Mouse (Mus musculus) neural tube, embryonic 11.5 days (tissue): ENCODE measurements at regions not wholly inside any gene's neighbourhood (a gene's known extent, or its start where the extent isn't known, plus 50 kb on each side); places are given as distances from the start of the nearest gene placed in this dataset.

ENCODE experiments used
- ATAC-seq: fragments of 200-750 bp; cut with Nextera tagmentation; 2 replicates; pipeline ENCODE4 v1.8.0; 2017; ENCODE audit warnings: moderate number of reproducible peaks, mild to moderate bottlenecking, moderate TSS enrichment, moderate library complexity; ENCODE audit not compliant: insufficient read depth, low FRiP score, low TSS enrichment
- DNase-seq: peaks from one replicate; pipeline ENCODE4 v3.0.0-alpha.2; 2015; ENCODE audit warnings: low spot score
- H3K27ac ChIP-seq: fragments of 300-500 bp; sonication (generic); 2 replicates; pipeline ENCODE4 v1.5.1; 2014; ENCODE audit warnings: low read depth, mild to moderate bottlenecking, low read length
- H3K27me3 ChIP-seq: fragments of 300-500 bp; sonication (generic); 2 replicates; pipeline ENCODE4 v1.6.1; 2014; ENCODE audit warnings: mild to moderate bottlenecking, low read length, mixed read lengths; ENCODE audit not compliant: control insufficient read depth, insufficient read depth
- H3K36me3 ChIP-seq: fragments of 300-500 bp; sonication (generic); 2 replicates; pipeline ENCODE4 v1.6.1; 2014; ENCODE audit warnings: mild to moderate bottlenecking, low read length, moderate library complexity, mixed read lengths; ENCODE audit not compliant: control insufficient read depth, insufficient read depth
- H3K4me1 ChIP-seq: fragments of 300-500 bp; sonication (generic); 2 replicates; pipeline ENCODE4 v1.6.1; 2014; ENCODE audit warnings: low read length, mixed read lengths; ENCODE audit not compliant: control insufficient read depth, insufficient read depth
- H3K4me2 ChIP-seq: fragments of 300-500 bp; sonication (generic); 2 replicates; pipeline ENCODE4 v1.6.1; 2014; ENCODE audit warnings: low read depth, mild to moderate bottlenecking, moderate library complexity
- H3K4me3 ChIP-seq: fragments of 300-500 bp; sonication (generic); 2 replicates; pipeline ENCODE4 v1.5.1; 2014; ENCODE audit warnings: low read depth, low read length
- H3K9ac ChIP-seq: fragments of 300-500 bp; sonication (generic); 2 replicates; pipeline ENCODE4 v1.6.1; 2014; ENCODE audit warnings: mild to moderate bottlenecking, low read length
- H3K9me3 ChIP-seq: fragments of 300-500 bp; sonication (generic); 2 replicates; pipeline ENCODE4 v1.6.1; 2016; ENCODE audit warnings: low read length; ENCODE audit not compliant: control insufficient read depth
- WGBS: fragments of 180-500 bp; shearing (Covaris S2); extraction: QIAGEN DNeasy Blood & Tissue Kit; methylation state at CpG from one replicate; pipeline ENCODE4 v1.1.7; 2014; 5-methylcytosine and 5-hydroxymethylcytosine counted together

DNA sequence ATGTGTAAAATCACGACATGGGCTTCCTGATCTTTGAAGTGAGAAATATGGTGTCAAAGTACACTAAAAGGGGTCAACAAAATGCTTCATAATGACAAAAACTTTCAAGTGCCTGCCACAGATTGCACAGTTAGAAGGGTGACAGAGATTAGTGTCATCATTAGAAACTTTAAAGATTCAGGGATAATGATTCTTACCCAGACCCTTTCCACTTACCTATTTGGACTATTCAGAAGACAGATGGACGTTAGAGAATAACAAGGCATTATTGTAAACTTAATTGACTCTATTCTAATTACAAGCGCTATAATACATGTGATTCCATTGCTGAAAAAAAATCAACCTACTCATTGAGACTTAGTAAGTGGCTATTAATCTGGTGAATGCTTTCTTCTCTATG lies 162.6 kb upstream of the Pcdh20 start:
- ATAC-seq = 0 out of 2 replicates have a peak, but pooled peaks have one; percentile 24
- no peak overlapping the region for H3K4me2 ChIP-seq
- WGBS = 54% methylated on average over 3 of the region's 3 CpGs
- H3K4me1 ChIP-seq = no peaks in the 10 kb centered on the region
- no peaks in the 10 kb centered on the region for H3K36me3 ChIP-seq
- no peak overlapping the region for H3K4me3 ChIP-seq
- no peak for DNase-seq
- H3K27me3 ChIP-seq = no peaks in the 10 kb centered on the region
- no peak overlapping the region for H3K9ac ChIP-seq
- no peak overlapping the region for H3K27ac ChIP-seq
- no peaks in the 10 kb centered on the region for H3K9me3 ChIP-seq

DNA sequence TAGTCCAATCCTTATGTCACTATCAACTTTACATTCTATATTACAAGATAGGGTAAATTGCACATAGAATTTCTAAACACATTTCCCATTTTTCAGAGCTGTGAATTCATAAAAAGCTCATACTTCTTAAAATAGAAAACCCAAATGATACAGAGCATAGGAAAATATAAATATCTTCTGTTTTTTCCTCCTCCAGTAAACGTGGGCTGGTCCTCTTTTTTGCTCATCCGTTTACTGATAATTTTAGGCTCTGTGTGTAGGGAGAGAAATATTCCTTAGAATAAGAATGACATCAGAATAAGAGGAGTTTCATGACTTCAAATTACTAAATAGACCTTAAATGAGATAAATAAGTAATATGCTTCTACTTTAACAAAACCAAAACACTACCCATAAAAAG lies 124.2 kb upstream of the Pcdh20 start:
- H3K27me3 ChIP-seq = no peaks in the 10 kb centered on the region
- ATAC-seq (no peak), DNase-seq (no peak)
- no peak overlapping the region for H3K9ac ChIP-seq
- no peak overlapping the region for H3K4me3 ChIP-seq
- WGBS = 85% methylated on average over 2 of the region's 2 CpGs
- no peaks in the 10 kb centered on the region for H3K36me3 ChIP-seq
- H3K4me2 ChIP-seq = no peak overlapping the region
- no peaks in the 10 kb centered on the region for H3K4me1 ChIP-seq
- no peak overlapping the region for H3K27ac ChIP-seq
- H3K9me3 ChIP-seq = no peaks in the 10 kb centered on the region

DNA sequence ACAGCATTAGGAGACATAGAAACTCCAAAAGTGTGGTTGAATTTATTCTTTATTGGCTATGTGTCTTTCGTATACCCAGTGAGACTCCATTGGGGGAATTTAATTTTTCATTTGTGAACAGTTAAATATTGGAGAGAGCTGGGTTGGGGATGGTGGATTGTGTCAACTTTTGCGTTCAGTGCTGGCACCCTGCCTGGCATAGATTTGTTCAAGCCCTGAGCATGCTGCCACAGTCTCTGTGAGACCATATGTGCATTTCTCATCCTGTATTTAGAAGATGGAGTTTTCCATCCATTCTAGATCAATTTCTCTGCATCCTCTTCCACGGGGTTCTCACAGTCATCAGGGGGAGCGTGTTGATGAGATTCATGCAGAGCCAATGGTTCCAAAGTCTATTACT lies 98.9 kb upstream of the Pcdh20 start:
- no peaks in the 10 kb centered on the region for H3K27me3 ChIP-seq
- WGBS = 93% methylated on average over 4 of the region's 4 CpGs

DNA sequence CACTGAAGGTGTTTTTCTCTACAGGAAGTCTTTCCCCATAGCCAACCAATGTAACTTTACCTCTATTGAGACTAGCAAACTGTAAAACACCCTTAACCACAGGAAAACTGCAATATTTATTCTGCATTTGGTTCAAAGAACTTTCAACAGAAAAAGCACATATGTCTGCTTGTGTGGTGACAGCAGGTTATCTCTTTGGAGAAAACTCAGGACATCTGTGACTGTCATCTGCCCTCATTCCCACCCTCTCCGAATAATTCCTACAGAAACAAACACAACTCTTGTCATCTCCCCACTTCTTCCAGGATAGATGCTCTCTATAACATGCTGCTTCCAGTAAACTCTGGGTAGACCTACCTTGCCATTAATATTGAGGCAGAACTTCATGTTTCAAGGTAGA lies 96.4 kb upstream of the Pcdh20 start:
- no peak overlapping the region for H3K4me3 ChIP-seq
- H3K4me1 ChIP-seq = no peaks in the 10 kb centered on the region
- no peaks in the 10 kb centered on the region for H3K27me3 ChIP-seq
- no peaks in the 10 kb centered on the region for H3K36me3 ChIP-seq
- ATAC-seq = no peak
- 80% methylated on average over 1 of the region's 1 CpGs for WGBS
- no peak for DNase-seq
- H3K4me2 ChIP-seq = no peak overlapping the region
- no peak overlapping the region for H3K27ac ChIP-seq
- no peaks in the 10 kb centered on the region for H3K9me3 ChIP-seq
- H3K9ac ChIP-seq = no peak overlapping the region

More for the DNA sequence above, 98.9 kb upstream of the Pcdh20 start:
- H3K9me3 ChIP-seq = no peaks in the 10 kb centered on the region
- no peaks in the 10 kb centered on the region for H3K4me1 ChIP-seq
- no peak overlapping the region for H3K4me2 ChIP-seq
- no peak overlapping the region for H3K4me3 ChIP-seq
- no peak overlapping the region for H3K9ac ChIP-seq
- no peak overlapping the region for H3K27ac ChIP-seq
- ATAC-seq (no peak), DNase-seq (no peak)
- no peaks in the 10 kb centered on the region for H3K36me3 ChIP-seq

DNA sequence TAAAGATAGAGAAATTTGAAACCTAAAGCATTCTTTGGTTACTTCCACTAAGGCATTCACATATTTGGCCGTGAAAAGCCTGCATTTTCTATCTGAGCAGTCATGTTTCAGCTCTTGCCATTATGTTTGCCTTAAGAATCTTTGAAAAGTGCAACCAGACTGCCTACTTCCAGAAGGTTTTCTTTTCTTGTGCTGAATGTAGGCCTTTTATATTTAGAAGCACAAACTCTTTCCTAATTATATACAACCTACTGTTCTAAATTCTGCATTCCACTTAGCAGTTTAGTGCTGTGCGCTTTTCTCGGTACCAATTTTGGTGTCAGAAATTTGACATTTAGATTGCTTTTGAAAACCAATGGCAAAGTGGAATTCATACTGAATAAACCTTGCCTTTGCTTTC lies 72.4 kb upstream of the Pcdh20 start:
- no peaks in the 10 kb centered on the region for H3K27me3 ChIP-seq
- H3K4me1 ChIP-seq = no peaks in the 10 kb centered on the region
- no peak overlapping the region for H3K9ac ChIP-seq
- ATAC-seq (no peak), DNase-seq (no peak)
- no peak overlapping the region for H3K4me3 ChIP-seq
- H3K4me2 ChIP-seq = no peak overlapping the region
- no peaks in the 10 kb centered on the region for H3K36me3 ChIP-seq
- H3K9me3 ChIP-seq = no peaks in the 10 kb centered on the region
- WGBS = 91% methylated on average over 3 of the region's 3 CpGs
- H3K27ac ChIP-seq = no peak overlapping the region

DNA sequence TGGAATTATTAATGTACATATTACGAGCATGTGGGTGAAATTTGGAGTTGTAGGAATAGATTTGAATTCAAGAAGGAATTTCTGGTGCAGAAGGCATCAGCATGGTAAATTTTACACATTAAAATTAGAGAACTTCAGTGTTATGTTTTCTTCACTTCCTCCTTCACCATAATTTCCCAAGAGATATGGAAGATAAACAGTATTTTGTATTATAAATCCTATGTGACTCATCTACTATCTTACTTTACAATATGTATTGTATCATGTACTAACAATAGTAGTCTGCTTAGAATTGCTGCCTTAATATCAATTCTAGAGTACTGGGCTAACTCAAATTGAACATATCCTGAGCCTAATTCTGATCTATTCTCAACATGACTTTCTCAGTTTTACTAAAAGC lies 71.3 kb upstream of the Pcdh20 start:
- no peak for ATAC-seq

More for the DNA sequence above, 71.3 kb upstream of the Pcdh20 start:
- no peak overlapping the region for H3K4me3 ChIP-seq
- H3K9ac ChIP-seq = no peak overlapping the region
- no peaks in the 10 kb centered on the region for H3K4me1 ChIP-seq
- H3K36me3 ChIP-seq = no peaks in the 10 kb centered on the region
- H3K4me2 ChIP-seq = no peak overlapping the region
- no peaks in the 10 kb centered on the region for H3K27me3 ChIP-seq
- 84% methylated on average over 1 of the region's 1 CpGs for WGBS
- H3K27ac ChIP-seq = no peak overlapping the region
- no peaks in the 10 kb centered on the region for H3K9me3 ChIP-seq
- DNase-seq = no peak
